Mouse (Mus musculus) lung, postnatal 25 days (tissue): ENCODE results near the gene Msmb.
"Not testable (repeated sequence)": the region's sequence is repeated elsewhere in the genome, so short reads cannot be mapped to it uniquely, and the experiment has no call there.

ENCODE experiments used
- DNase-seq: peaks from one replicate; pipeline ENCODE4 v3.0.0; 2022; ENCODE audit warnings: low spot score

Msmb gene

GRCm38 (mm10) chr14:32141723-32142122 is at the start of gene Msmb:
TSS of gene Msmb (plus strand) at chr14:32142023.
- no peak for DNase-seq

DNA sequence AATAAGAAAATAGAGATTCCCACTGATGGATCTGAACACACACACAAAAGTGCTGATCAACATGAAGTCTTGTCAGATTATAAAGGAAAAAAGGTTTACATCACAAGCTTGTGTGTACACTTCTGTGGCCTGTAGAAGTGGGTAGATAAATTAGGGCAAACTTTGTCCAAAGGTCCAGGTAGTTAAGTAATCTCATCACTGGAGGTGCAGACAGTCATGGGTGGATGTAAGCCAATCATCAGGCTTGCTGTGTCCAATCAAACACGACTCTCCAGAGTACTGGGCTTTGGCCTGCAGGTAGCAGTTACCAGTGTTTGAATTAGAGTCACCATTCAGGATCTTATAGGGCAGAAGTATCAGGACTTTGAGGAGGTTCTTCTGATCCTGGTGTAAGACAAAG is 48.8 kb upstream of the Msmb start:
- no peak for DNase-seq

DNA sequence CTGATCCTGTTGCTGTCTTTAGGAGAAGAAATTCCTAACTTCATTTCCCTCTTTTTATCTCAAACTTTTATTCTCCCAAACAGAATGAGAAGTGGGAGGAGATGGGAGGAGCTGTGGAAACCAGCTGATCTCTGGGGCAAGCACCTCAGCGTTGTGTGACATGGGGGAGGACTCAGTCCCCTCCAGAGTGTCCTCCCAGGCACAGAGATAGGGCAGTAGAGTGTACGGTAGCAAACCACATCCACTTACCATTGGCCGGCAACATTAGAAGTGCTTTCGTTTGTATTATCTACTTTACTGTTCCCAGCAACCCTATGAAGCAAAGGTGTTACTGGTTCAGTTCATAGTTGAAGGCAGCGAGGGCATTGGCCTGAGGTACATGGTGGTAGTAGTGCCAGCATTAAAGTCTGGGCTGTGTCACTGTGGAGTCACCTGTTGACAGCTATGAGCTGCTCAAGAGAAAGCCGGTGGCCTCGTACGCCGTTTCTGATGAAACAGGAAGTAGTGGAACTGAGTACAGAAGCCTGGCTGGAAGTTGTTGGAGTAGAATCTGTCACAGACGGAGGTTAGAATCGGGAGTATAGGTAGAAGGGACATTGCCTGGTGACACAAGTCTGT is 48.2 kb upstream of the Msmb start:
- DNase-seq, result no peak

- DNase-seq, result no peak
These were observed 46.2 kb upstream of the Msmb start for GRCm38 (mm10) chr14:32095646-32096045.

- DNase-seq, result no peak
These were observed 45.1 kb upstream of the Msmb start for GRCm38 (mm10) chr14:32096740-32097139.

- DNase-seq, result no peak
These were observed 44.1 kb upstream of the Msmb start for GRCm38 (mm10) chr14:32097691-32098090.

- DNase-seq, result no peak
These were observed 42.9 kb upstream of the Msmb start for GRCm38 (mm10) chr14:32098951-32099350.

- no peak for DNase-seq
These were observed 38.3 kb upstream of the Msmb start for GRCm38 (mm10) chr14:32103556-32103955.

- DNase-seq, result no peak
These were observed 36.2 kb upstream of the Msmb start for GRCm38 (mm10) chr14:32105663-32106062.

- DNase-seq, result no peak
These were observed 34.9 kb upstream of the Msmb start for GRCm38 (mm10) chr14:32106911-32107310.

- not testable (repeated sequence) for DNase-seq
These were observed 29.7 kb upstream of the Msmb start for GRCm38 (mm10) chr14:32112124-32112523.

GRCm38 (mm10) chr14:32120940-32121919 is 20.6 kb upstream of the Msmb start:
- no peak for DNase-seq

- DNase-seq, result peak; percentile 12
These were observed 19.9 kb upstream of the Msmb start for GRCm38 (mm10) chr14:32121920-32122315.

DNA sequence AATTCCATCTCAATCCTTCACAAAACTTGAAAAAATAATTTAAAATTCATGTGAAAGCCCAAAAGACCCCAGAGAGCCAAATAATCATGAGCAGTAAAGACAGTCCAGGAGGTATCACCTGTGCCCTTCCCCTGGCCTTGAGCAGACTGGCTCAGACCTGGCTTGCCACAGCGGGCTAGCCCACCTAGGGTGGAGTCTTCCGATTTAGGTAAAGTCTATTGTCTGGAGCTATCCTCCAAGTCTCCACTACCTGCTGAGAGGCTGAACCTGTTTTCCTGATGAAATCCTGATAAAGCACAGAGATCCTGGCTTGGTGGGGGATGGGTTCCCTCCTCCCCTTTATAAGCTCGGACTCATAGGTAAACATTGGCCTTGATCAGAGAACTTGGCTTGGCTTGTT is 17.6 kb upstream of the Msmb start:
- DNase-seq, result no peak

DNA sequence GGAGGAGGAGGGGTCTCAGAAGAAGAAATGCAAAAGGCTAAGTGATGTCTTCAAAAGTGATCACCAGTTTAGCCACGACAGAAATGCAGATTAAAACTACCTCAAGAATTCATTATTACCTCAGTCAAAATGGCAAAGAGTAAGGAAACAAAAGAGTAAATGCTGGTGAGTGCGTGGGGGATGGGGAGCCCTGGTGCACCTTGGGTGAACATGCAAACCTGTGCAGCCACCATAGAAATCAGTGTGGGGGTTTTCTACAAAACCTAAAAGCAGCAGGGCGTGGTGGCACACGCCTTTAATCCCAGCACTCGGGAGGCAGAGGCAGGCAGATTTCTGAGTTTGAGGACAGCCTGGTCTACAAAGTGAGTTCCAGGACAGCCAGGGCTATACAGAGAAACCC is 16.6 kb upstream of the Msmb start:
- DNase-seq, result not testable (repeated sequence)

DNA sequence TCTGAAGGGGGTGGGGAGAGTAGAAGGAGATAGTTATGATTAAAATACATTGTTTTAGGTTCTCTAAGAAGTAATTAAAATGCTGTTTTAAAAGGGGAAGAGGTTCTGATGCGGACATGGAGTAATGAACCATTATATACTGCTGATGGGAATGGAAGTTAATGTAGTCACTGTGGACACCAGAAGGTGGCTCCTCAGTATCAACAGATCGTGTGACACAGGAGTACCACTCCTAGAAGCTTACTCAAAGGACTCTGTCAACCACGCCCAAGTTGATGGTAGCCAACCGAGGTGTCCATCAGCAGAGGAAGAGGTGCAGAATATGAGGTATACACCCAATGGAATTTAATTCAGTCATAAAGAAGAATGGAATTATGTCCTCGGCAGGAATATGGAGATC is 13.4 kb upstream of the Msmb start:
- DNase-seq, result no peak

- no peak for DNase-seq
These were observed 10.0 kb upstream of the Msmb start for GRCm38 (mm10) chr14:32131836-32132235.

GRCm38 (mm10) chr14:32134293-32134692 is 7.5 kb upstream of the Msmb start:
- no peak for DNase-seq

DNA sequence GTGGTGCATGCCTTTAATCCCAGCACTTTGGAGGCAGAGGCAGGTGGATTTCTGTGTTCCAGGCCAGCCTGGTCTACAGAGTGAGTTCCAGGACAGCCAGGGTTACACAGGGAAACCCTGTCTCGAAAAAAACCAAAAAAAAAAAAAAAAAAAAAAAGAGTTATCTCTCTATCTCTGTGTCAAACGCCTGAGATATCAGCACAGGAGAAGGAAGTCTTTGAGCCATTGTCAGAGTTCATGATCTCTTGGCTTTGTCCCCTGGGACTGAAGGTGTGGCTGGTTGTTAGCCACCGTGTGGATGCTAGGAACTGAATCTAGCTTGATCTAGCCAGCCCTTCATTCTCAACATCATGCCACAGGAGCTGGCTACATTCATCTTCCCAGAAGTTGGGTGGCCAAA is 5.4 kb upstream of the Msmb start:
- DNase-seq, result not testable (repeated sequence)

DNA sequence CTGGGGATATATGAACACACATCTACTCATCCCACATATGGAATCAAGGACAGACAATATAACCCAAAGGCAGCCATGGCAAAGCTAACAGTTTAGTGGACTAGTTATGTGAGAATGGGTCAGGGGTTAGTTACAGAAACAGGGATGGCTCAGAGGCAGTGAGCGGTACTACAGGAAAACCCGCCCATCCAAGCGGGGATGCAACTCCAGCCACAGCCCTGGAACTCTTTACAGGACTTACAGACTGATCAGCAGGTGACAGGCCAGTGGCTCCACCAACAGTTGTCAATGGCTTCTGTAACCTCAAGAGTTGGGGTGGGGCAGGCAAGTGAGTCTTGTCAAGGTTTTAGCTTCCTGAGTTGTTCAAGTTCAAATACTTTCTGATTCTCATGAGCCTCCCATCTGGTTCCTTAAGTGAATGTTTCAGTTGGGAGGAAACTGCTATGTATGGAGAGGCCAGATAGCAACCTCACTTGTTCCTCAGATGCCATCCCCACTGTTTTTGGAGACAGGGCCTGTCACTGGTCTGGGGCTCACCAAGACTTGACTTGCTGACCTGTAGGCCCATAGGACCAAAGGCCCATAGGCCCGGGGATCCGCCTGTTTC is 1.4 kb upstream of the Msmb start:
- DNase-seq, result no peak

GRCm38 (mm10) chr14:32144734-32145133 is 2.9 kb downstream of the Msmb start:
- DNase-seq, result no peak

GRCm38 (mm10) chr14:32145401-32145800 is 3.6 kb downstream of the Msmb start:
- DNase-seq, result no peak
